Mouse (Mus musculus): ENCODE measurements at regions not wholly inside any gene's neighbourhood (a gene's known extent, or its start where the extent isn't known, plus 50 kb on each side); places are given as distances from the start of the nearest gene placed in this dataset.
A peak's percentile ranks its signal among the peaks of the same experiment; 100 is the strongest.

GRCm38 (mm10) chr11:109088488-109089252 lies 55.5 kb downstream of the E030025P04Rik start:
- DNase-seq (ENCODE audit: low spot score in 2 of 2), result peak; percentile 21 to 32

- DNase-seq (ENCODE audit: low spot score in 2 of 2), result no peak
Measured at GRCm38 (mm10) chr11:109081957-109082356, 62.2 kb downstream of the E030025P04Rik start.

- DNase-seq (ENCODE audit: low spot score in 2 of 2), result no peak
Measured at GRCm38 (mm10) chr11:109081454-109081853, 62.7 kb downstream of the E030025P04Rik start.

GRCm38 (mm10) chr11:109080847-109081415 lies 63.2 kb downstream of the E030025P04Rik start:
- no peak for DNase-seq (ENCODE audit: low spot score in 2 of 2)

- no peak for DNase-seq (ENCODE audit: low spot score in 2 of 2)
Measured at GRCm38 (mm10) chr11:109079466-109079865, 64.7 kb downstream of the E030025P04Rik start.

GRCm38 (mm10) chr11:109076587-109077417 lies 67.4 kb downstream of the E030025P04Rik start:
- DNase-seq (ENCODE audit: low spot score in 2 of 2), result peak in 1 of 2 experiments; percentile 21

- no peak for DNase-seq (ENCODE audit: low spot score in 2 of 2)
Measured at GRCm38 (mm10) chr11:109071340-109071739, 72.8 kb downstream of the E030025P04Rik start.

- DNase-seq (ENCODE audit: low spot score in 2 of 2), result no peak
Measured at GRCm38 (mm10) chr11:109070412-109070811, 73.8 kb downstream of the E030025P04Rik start.

GRCm38 (mm10) chr11:109069326-109069709 lies 74.9 kb downstream of the E030025P04Rik start:
- no peak for DNase-seq (ENCODE audit: low spot score in 2 of 2)

GRCm38 (mm10) chr11:109068371-109069325 lies 75.5 kb downstream of the E030025P04Rik start:
- DNase-seq (ENCODE audit: low spot score in 2 of 2), result no peak

GRCm38 (mm10) chr11:109067733-109068132 lies 76.4 kb downstream of the E030025P04Rik start:
- DNase-seq (ENCODE audit: low spot score in 2 of 2), result no peak

- no peak for DNase-seq (ENCODE audit: low spot score in 2 of 2)
Measured at GRCm38 (mm10) chr11:109061971-109062370, 82.2 kb downstream of the E030025P04Rik start.

- DNase-seq (ENCODE audit: low spot score in 2 of 2), result no peak
Measured at GRCm38 (mm10) chr11:109060527-109060908, 83.7 kb downstream of the E030025P04Rik start.

GRCm38 (mm10) chr11:109059863-109060526 lies 84.2 kb downstream of the E030025P04Rik start:
- no peak for DNase-seq (ENCODE audit: low spot score in 2 of 2)

- DNase-seq (ENCODE audit: low spot score in 2 of 2), result no peak
Measured at GRCm38 (mm10) chr11:109058021-109058420, 86.1 kb downstream of the E030025P04Rik start.

- no peak for DNase-seq (ENCODE audit: low spot score in 2 of 2)
Measured at GRCm38 (mm10) chr11:109048257-109049101, 95.7 kb downstream of the E030025P04Rik start.

GRCm38 (mm10) chr11:109047483-109048110 lies 96.6 kb downstream of the E030025P04Rik start:
- no peak for DNase-seq (ENCODE audit: low spot score in 2 of 2)

GRCm38 (mm10) chr11:109046446-109046845 lies 97.7 kb downstream of the E030025P04Rik start:
- no peak for DNase-seq (ENCODE audit: low spot score in 2 of 2)

GRCm38 (mm10) chr11:109040519-109040916 lies 103.7 kb downstream of the E030025P04Rik start:
- DNase-seq (ENCODE audit: low spot score in 2 of 2), result no peak
